Mouse (Mus musculus): Measurements from ENCODE around the gene 1700025C18Rik. TPM values are rescaled to one million over a fixed set of nuclear protein-coding genes. Genes with fewer than 3 reads are reported as not detected.

1700025C18Rik gene
- not detected for total RNA-seq (2021)
- long read RNA-seq, experiment 1: 0 reads
- long read RNA-seq, experiment 2: 0 reads

DNA sequence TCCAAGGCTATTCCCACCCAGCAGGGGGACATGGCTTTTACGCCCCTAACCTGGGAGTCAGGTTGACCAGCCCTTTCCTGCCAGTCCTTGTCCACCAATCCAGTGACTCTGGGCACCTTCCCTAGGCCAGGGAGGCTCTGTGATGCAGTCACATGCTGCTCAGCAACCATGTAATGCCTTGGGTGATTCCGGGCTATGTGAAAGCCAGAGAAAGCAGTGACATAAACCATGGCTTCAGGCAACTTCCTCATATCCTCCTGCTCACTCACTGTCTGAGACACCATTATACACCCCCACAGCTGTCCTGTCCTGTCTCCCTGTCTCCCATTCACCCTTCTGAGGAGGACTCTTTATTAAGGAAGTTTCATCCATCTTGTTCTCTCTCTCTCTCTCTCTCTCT, at the start of gene 1700025C18Rik:
Gene 1700025C18Rik (minus strand): TSS at position 101 of the 400 bp plus-strand sequence.
- no peak for DNase-seq (ENCODE audit: low spot score in 2 of 2)

DNA sequence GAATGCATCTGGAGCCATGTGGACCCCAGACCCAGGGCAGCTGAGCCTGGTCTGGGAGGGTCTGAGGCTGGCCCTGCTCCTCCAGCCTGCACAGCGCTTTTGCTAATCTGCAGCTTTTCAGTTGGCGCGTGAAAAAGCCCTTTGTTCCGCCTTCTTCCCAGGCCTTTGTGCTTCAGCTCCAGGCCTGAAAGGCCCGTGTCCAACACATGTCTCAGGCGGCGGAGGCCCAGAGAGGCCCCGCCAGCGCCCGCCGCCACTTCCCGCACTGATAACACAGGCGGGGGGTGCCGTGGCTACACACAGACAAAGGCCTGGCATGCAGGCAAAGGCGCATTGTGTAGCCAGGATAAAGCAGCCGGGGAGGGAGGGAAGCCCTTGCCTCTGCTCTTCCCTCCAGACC, 45.5 kb upstream of the 1700025C18Rik start:
- peak in 1 of 2 experiments; percentile 23 for DNase-seq (ENCODE audit: low spot score in 2 of 2)

DNA sequence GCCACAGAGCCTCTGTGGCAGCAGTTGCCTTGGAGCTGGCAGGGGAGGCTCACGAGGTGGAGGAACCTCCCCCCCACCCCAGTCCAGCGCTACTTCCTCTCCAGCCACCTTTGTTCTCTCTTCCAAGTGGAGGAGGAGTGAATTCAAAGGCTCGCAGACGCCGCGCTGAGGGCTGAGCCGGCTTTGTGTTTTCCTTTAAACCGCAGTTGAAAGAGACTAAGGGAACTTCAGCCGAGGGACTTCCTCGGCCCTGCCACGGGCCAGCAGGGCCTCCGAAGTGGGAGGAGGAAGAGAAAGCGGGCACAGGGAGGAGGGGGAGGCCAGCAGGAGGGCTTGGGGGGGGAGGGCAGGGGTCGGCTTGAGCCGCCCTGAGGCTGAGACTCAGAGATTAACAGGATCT, 43.0 kb upstream of the 1700025C18Rik start:
- DNase-seq (ENCODE audit: low spot score in 2 of 2): no peak

DNA sequence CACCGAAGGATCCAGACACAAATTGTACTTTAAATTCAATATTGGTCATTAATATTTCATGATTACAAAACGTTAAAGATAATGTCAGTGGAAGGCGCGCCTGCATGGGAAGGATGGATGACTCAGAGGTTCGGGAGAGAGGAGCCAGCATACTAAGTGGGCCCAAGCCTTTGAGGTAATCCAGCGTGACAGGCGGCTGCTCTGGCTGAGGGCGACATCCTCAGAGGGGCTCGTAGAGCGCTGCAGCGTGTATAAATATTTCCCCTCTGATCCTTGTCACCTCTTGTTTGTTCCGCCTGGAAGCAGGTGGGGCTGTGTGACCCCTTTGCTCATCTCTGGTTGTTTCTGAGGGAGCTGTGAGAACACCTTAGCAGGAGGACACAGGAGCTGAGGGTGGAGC, 40.9 kb upstream of the 1700025C18Rik start:
- no peak for DNase-seq (ENCODE audit: low spot score in 2 of 2)

DNA sequence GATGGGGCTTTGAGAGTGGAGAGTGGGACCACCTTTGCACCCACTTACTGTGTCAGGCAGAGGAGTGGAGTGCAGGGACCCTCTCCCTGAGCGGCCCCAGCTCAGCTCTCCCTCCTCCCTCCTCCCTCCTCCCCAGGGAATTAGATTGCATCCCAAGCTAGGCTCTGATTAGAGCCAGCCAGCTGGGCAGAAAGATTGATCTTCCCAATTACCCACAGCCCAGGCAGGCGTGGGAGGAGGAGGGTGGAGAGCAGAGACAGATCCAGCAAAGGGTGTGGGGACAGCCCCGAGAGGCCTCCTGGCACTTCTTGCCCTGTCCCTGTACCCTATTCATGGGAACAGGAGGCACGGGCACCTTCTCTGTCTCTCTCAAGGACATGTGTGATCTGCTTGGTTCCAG, 38.6 kb upstream of the 1700025C18Rik start:
- DNase-seq (ENCODE audit: low spot score in 2 of 2): no peak

DNA sequence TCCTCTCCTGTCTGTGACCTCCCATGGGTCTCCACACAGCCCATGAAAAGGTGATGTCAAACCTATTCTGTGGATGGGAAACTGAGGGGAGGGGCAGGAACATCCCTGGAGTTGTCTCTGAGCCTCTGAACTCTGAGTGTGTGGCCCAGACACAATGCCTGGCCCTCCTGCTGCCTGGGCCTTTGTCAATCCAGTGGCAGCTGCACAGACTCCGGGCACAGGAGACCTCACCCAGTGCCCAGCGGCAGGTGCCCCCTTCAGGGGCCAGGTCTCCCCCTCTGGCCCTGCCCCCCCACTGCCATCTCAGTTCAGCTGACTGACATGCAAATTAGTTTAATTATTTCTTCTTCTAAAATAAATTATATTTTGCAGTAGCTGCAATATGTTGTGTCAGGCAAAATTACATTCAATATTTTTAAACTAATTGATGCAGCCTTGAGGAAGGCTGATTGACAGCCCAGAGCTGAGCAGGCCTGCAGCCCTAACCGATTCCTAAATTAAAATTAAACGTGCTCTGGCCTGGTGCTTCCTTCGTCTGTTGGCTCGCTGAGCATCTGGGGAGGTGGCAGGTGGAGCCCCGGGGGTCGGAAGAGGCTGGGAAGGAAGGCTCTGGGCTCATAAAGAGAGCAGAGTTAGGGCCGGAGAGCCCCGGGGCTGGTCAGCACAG, 36.5 kb upstream of the 1700025C18Rik start:
- DNase-seq (ENCODE audit: low spot score in 2 of 2): no peak

DNA sequence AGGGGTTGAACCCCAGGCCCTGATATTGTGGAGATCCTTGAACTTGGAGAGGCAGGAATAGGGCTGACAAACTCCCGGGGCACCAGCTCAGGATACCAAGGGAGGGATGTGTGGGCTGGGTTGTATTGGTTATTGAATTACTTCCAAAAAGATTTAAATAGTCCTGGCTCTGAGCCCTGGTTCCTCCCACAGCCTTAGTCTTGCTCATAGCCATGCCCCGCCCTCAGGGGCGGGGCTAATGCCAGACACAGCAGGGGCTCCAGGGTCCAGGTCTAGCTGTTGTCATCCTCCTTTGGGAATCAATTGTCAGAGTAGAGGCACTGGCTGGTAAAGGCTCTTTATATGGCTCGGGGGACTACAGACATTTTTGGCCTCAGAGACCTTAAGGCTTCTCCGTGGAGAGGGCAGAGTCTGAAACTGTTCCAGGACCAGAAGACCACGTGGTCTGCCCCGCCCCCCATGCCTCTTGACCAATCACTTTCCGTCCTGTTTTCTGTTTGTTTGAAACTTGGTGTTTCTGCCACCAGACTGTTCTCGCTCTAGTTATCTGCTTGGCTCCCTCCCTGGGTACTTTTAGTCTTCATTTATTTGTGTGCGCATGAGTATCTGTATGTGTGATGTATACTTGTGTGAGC, 30.8 kb upstream of the 1700025C18Rik start:
- peak in 1 of 2 experiments; percentile 24 for DNase-seq (ENCODE audit: low spot score in 2 of 2)

DNA sequence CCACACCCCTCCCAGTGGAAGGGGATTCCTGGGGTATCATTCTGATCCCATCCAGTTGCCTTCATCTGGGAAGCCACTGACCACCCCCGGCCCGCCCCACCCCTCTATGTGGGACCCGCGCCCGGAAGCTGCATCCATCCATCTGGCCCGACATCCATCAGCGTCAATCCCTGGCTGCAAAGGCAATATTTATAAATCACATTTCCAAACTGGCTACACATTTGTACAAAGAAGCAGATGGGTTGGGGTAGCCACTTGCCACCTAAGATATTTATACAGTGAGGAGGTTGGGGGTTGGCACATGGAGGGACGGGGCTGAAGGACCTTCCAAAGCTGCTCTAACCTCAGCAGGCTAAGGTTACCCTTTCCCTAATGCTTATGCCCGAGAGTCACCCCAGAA, 30.2 kb upstream of the 1700025C18Rik start:
- DNase-seq (ENCODE audit: low spot score in 2 of 2): peak in 1 of 2 experiments; percentile 29

DNA sequence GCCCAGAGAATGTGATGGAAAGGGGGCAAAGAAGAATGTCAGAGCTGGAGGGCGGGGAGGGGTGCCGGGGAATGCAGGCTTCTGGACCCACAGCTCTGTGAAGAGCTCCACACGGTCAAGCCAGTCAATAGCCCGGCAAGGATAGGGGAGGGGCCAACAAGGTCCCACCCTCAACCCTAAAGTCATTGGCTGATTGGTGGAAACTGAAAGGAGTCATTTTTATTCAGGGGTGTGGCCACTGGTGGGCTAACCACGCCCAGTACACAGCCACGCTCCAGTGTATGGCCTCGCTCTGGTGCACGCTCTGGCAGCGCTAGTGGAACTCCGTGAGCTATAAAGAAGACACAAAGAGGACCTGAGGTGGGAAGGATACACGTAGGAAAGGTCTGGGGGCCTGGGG, 23.2 kb upstream of the 1700025C18Rik start:
- DNase-seq (ENCODE audit: low spot score in 2 of 2): no peak

DNA sequence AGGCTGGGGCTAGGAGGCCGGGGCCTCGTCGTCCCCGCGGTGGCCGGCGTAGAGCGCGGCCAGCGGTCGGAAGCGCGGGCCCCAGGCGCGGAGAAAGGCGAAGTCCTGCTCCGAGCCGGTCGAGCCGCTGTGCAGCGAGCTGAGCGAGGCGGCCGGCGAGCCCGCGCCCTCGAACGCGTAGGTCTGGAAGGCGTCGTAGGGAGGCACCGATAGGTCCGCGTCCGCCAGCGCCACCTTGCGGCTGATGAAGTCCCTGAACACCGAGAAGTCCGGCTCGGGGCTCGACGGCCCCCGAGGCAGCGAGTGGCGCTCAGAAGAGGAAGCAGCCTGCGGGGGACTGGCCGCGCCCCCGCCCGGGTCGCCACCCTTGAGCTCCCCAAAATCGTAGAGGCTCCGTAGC, 21.6 kb upstream of the 1700025C18Rik start:
- DNase-seq (ENCODE audit: low spot score in 2 of 2): peak; percentile 36 to 55

DNA sequence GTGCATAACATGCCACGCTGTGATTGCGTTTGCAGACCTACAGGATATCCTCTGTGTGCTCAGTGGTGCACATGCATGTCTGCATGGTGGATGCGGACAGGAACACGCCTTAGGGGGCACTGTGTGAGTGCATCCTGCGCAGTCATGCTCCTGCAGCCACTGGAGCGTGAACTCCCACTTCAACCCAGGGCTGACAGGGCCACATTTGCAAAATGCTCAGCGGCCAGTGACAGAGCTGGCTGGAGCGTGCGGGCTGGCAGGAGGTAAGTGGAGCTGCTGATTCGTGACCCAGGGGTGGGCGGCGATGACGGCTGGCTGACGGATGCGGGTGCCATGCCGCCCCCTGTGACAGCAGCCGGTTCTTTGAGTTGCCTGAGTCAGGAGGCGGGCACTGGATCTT, 16.0 kb upstream of the 1700025C18Rik start:
- DNase-seq (ENCODE audit: low spot score in 2 of 2): no peak

DNA sequence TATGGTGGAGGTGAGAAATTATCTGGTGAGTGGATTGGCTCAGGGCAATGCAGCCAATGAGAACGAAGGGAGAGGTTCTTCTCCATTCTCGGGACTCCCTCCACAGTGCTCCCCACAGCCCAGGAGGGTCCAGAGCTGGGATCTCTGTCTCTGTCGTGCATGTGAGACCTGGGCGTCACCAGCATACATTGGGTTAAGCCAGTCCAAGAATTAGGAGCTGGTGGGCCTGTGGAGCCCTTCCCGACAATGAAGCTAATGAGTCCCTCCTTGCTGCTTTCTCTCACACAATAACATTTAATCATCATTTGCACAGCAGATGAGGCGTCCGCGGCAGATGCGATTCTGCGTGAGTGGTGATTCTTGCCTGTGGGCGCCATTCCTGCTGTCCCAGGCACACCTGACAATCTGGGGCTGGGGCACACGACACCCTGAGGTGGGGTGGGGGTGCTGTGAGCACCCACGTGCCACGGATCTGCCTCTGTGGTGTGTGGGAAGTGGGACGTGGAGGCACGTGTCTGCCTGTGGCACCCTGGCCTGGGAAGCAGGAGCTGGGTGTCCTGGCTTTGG, 15.0 kb upstream of the 1700025C18Rik start:
- DNase-seq (ENCODE audit: low spot score in 2 of 2): no peak

DNA sequence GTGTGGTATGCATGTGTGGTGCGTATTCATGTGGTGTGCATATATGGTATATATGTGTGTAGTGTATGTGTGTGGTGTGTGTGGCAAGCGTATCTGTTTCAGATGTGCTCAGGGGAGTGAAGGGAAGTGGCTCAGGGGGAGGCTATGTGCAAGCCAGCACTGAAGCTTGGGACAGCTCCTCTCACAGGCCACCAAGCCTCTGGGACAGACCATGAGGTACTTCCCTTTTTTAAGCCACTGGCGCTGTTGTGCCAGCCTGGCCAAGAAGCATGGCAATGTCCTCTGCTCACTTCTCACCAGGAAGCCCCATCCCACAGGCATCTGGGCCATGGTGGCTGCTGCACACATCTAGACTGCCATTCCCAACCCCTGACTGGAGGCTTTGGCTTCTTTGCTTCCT, 12.4 kb upstream of the 1700025C18Rik start:
- no peak for DNase-seq (ENCODE audit: low spot score in 2 of 2)

DNA sequence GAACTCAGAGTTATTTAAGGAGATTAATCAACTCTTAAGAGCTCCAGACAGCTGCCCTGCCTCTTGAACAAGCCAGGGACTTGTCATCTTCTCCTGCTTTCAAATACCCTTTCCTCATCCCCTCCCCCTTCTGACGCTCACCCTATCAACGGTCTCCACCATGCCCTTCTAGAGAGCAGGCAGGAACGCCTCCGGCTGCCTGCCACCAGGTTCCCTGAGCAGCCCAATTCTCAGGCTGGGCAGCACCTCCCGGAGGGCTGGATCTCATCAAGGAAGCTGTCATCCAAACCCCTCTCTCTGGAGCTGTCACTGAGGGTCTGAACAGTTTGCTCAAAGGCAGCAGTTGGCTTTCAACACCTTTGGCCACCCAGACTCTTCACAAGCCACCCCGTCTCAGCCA, 10.2 kb upstream of the 1700025C18Rik start:
- no peak for DNase-seq (ENCODE audit: low spot score in 2 of 2)

DNA sequence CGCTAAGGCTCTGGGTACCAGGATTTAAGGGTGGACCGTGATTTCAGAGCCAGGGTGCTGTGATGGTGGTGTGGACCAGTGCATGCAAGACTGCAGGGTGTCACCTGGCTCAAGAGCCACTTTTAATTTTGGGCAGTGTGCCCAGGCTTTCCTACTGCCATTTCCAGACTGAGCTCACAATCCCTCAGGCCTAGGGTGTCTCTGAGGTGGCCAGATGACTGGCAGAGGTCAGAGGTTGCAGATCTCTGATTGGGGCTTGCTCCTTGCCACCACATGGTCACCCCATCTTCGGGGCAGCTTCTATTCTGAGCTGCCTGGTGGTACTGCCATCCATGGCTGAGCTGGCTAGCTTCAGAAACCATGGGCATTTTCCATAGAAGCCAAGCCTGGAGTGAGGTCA, 8.3 kb upstream of the 1700025C18Rik start:
- no peak for DNase-seq (ENCODE audit: low spot score in 2 of 2)

DNA sequence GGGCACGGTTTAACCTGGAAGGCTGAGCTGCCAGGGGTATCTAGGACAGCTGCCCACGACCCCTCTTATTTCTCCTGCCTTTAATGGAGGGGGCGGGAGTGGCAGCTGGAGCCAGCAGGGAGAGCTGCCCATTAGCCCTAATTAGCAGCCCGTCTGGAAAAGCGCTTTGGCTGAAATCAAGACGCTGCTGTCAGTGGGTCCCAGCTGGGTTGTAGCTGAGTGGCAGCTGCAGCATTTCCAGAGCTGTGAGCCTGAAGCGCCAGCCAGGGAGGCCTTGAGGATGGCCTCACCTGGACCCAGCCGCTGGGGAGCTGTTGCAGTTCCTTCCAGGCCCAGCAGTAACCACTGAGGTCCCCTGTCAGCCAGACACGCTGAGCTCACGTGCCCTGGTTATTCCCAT, 5.8 kb upstream of the 1700025C18Rik start:
- peak in 1 of 2 experiments; percentile 22 for DNase-seq (ENCODE audit: low spot score in 2 of 2)

DNA sequence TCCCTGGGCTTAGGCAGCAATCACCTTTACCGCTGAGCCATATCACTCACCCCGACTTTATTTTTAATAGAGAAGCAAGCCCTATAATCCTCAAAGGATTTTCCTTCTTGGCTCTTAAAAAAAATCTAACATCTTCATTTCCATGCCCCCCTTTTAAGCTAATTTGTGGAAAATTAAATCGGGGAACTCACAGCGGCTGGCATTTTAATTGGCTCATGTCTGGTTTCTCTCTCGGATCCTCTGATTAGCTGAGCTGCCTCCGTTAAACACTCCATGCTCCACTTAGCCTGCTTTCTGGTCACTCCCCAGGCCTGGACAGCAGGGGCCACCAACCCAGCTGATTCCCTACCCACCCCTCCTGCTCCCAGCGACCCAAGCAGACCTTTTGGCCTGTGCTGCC, 1.8 kb upstream of the 1700025C18Rik start:
- DNase-seq (ENCODE audit: low spot score in 2 of 2): no peak

DNA sequence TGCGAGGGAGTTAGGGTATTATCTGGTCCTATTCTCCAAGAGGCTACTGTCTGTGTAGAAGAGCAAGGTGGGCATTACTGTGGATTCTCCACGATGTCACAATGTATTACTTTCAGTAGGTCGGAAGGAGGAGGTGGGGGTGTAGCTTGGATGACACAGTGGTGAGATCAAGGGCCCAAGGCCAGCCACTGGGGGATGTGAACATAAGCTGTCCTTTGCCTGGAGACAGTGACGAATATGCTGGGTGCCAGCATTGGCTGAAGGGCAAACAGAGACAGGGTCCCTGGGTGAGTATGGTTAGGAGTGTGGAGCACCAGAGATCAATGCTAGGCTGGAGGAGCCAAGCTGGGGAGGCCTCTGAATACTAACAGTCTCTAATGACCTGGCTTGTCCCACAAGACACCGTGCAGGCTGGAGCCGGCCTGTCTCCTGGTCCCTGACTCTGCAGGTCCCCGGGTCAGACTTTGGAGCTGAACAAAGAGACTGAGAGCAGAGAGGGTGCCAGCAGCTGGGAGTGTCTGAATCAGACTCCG, 949 bp upstream of the 1700025C18Rik start:
- DNase-seq (ENCODE audit: low spot score in 2 of 2): no peak

DNA sequence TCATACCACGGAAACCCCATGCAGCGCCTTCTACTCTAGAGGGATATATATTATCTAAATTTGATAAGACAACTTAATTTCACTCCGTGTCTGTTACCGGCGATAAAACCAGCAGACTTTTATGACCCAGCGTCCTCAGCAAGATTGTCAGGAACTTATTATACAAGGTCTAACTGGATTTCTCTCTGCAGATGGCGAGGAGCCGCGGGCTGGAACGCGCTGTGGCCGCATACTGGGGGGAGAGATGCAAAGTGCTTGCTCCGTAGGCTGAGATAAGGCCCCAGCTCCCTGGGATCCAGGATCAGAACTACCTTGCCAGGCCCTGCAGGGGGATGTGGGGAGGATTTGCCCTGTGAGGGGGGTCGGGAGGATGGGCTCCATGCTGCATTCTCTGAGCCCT, 1.1 kb downstream of the 1700025C18Rik start:
- no peak for DNase-seq (ENCODE audit: low spot score in 2 of 2)

DNA sequence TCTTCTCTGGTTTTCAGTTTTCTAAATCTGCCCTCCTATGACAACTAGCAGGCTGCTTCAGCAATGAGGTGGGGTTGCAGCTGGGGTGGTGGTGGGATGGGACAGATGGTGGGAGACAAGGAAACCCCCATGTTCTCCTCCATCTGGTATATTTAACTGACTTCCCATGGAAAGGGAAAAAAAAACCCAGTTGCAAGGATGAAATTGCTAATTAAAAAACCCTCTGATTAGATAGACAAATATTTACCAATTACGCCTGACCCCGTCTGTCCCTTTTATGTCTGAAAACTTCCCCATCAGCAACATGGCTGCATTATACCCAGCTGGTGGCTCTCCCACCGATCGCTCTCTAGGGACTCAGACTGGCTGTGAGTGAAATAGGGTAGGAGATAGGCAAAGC, 3.9 kb downstream of the 1700025C18Rik start:
- DNase-seq (ENCODE audit: low spot score in 2 of 2): peak in 1 of 2 experiments; percentile 61

DNA sequence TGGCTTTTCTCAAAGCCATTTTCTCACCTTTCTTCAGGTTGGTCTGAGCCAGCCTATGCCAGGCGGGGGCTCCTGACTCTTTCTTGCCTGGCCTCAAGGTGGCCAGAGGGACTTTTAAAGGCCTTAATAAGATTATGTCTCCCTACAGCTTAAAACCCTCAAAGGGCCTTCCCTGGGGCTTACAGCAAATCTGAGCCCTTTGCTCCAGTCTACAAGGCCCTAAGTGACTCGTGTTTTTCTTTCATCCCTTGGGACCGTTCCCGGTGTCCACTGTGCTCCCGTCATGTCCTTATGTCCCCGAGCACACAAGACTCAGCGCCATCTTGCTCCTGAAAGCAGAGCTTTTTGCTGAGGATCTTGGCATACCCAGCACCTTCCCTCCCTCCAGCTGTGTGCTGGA, 9.3 kb downstream of the 1700025C18Rik start:
- no peak for DNase-seq (ENCODE audit: low spot score in 2 of 2)

DNA sequence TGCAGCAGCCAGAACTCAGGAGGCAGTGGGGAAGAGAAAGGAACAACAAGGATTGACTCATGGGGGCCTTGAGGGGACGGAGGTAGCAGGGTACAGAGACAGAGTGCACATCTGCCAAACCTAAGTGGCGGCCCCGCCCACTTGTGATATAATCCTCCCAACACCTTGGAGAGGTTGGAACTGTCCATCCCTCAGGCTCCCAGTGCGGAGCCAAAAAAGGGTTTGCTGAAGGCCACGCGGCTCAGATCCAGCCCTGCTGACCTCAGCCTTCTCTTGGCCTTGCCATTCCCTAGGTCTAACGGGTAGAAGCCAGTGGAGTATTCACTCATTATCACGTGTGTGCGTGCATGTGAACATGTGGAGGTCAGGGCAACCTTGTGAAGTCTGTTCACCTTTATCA, 9.9 kb downstream of the 1700025C18Rik start:
- DNase-seq (ENCODE audit: low spot score in 2 of 2): no peak

Data from layer of hippocampus, postnatal 14 days (tissue).